Mouse (Mus musculus) lung, postnatal 4 days (tissue): Measurements from ENCODE around the gene Dpp6.
"Not testable (repeated sequence)": the region's sequence is repeated elsewhere in the genome, so short reads cannot be mapped to it uniquely, and the experiment has no call there.

Experiments used
- DNase-seq, 2 experiments: peaks; one replicate each; pipeline ENCODE4 v3.0.0; 2021

Dpp6 gene

DNA sequence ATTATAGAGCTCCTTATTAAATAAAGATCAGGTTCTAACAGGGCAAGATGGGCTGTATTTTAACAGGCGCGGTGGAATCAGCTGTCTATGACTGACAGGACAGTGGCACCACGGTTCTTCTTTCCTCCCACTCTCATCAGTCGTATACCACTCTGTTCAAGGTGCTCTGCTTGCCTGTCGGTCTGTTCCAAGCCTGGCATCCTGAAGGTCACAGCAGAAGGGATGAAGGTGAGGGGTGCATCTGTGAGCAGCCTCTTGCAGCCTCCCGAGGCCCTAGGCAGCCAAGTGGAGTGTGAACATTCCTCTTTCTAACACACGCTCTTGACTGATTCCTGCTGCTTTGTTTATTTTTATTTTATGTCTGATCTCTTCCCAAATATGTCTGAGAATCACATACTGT, 591.9 kb downstream of the Dpp6 start:
- DNase-seq = no peak

DNA sequence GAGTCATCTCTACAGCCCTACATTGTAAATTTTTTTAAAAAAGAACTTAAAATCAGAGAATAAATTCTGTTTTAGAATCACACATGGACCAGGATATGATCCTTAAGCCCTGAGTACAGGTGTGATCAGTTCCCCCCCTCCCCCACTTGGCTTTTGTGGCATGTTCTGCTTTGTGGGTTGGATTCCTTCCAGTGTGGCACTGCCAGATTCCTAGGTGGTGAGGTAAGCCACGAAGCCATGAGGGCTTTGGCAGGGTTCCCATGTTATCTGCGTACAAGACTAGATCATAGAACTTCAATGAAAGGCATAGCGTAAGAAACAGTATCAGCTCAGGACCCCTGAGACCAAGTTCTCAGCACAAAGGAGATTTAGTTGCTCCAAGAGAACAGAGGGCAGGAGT, 596.0 kb downstream of the Dpp6 start:
- peak; percentile 15 to 21 for DNase-seq

DNA sequence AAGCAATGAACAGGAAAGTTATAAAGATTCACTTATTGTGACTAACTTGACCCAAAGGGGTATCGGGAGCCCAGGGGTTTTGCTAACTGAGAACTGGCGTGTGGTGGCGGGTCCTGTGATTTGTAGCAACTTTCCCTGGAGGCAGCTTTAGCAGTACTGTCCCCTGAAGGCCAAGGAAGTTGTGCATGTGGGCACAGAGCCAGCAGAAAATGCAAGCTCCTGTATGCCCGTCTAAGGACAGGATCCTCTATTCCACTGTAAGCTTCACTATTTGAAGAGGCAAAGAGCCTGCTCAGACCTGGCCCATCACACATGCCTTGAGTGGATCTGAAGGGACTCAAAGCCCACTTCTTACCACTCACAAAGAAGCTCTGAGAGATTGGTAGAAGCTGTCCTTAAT, 598.5 kb downstream of the Dpp6 start:
- DNase-seq = no peak

DNA sequence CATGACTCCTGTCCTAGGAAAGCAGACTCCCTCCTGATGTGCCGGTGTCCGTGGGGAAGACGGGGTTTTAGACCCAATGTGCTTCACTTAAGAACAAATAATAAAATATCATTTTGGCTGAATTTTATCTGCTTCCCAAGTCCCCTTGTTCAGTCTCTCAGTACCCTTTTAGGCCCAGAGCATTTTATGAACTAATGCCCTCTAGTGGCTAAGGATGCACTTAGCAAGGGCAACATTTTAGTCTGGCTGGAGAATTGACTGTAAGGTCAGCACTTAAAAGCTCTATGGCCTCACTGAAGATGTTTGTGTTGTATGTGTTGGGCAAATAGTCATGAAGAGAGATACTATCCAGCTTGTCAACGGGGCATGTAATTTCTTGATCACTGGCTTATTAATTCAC, 599.6 kb downstream of the Dpp6 start:
- no peak for DNase-seq

- DNase-seq = no peak
Measured at GRCm38 (mm10) chr5:27417398-27417797, 600.4 kb downstream of the Dpp6 start.

- no peak for DNase-seq
Measured at GRCm38 (mm10) chr5:27418856-27419255, 601.9 kb downstream of the Dpp6 start.

DNA sequence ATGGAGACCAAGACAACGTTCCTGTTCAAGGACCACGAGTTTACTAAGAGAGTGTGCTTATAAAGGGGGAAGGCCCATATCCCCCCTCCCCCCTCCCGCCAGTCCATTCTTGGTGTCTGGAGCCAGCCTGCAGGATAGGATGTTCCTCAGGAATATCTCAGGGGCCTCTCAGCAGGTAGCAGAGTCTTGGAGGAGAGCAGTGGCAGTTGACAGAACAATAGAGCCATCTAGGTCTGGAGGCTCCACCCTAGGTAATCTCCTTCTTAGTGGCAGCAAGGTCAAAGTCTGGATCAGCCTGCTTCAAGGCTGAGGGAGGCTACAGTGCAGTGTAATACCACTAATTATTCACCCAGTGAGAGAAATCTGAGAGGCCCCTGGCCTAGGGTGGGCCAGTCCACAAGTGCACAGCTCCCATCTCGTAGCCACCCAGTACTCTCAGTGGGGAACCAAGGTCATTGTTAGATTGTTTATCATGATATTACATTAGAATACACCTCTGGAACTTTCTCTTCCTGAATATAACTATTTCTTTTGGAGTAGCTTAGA, 604.2 kb downstream of the Dpp6 start:
- DNase-seq = no peak

- no peak for DNase-seq
Measured at GRCm38 (mm10) chr5:27423766-27424165, 606.8 kb downstream of the Dpp6 start.

DNA sequence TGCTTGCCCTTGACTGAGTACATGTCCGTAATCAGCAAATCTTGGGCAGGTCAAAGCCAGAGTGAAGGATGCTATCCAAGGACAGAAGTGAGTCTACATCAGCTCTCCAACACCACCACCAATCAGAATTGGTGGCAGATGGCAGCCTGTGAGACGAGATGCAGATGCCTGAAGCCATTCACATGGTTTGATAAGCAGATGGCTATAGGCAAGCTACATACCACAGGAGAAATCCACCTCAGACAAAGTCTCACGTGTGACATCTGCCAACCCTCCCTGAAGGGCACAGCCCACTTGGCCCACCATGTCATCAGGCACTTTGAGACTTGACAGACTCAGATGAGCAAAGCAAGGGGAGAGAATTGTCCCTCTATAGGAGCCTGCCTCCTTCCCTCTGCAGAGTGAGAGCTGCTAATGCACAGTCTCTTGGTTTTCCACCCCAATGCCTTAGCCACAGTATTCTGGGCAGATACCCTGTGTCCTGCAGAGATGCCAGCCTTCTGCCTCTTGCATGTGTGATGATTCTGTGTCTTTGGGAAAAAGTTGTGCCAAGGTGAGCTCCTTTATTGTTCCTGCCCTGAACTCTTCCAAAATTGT, 607.6 kb downstream of the Dpp6 start:
- no peak for DNase-seq

GRCm38 (mm10) chr5:27426200-27426599, 609.2 kb downstream of the Dpp6 start:
- no peak for DNase-seq

DNA sequence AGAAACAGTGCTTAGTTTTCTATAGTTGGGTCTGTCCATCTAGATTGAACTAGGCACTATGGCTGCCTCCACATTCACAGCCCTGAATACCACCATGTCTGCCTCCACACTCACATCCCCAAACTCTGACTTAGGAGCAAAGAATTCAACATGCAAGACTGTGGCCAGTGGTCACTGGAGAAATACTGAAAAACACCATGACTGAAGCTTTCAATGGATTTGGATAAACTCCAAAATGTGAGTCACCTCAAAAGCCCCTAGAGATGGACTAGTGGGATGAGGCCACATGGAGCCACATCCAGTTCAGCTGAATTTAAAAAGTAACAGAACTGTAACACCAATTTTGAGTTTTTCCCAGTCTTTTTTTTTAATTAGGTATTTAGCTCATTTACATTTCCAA, 616.6 kb downstream of the Dpp6 start:
- no peak for DNase-seq

DNA sequence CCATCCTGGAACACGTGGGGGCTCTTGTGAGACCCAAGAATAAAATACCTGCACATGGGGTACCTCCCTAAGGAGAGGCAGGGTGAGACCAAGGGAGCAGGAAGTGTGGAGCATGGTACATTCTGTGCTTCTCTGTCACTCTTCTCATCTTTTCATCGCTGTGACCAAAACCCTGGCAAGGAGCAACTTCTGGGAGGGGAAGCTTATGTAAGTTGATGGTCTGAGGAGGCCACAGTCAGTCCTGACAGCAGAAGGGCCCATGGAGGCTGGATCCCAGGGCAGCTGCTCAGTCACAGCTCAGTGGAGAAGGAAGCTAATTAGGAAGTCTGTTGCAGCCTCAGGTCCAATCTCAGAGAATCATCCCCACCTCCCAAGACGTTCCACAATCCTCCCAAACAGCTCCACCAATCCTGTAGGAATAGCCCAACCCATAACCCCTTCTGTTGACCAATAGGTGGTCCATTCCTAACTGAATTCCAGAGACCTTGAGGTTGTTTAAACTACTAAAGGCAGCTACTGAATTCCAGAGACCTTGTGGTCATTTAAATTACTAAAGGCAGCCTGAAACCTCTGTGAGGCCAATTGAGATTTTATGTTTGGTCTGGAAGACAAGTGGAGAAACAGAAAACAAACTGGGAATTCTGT, 636.3 kb downstream of the Dpp6 start:
- no peak for DNase-seq

GRCm38 (mm10) chr5:27454386-27454785, 637.4 kb downstream of the Dpp6 start:
- no peak for DNase-seq

DNA sequence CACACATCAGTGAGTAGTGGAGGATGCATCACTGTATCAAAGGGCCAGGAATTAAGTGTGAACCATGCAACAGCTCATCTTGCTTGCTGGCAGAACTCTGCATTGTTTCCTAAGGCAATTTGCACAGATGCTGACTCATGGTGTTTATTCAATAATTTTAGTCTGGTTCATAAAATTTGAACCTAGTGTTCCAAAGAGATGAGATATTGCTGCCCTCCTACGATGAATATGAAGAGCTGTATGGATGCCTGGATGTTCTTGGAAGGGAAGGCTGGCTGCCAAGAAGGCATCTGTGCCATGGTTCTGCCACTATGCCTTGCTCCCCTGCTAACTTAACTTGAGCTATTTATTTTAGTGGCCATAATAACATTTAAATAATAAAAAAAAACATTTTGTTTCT, 640.0 kb downstream of the Dpp6 start:
- no peak for DNase-seq

GRCm38 (mm10) chr5:27457686-27458085, 640.7 kb downstream of the Dpp6 start:
- no peak for DNase-seq

DNA sequence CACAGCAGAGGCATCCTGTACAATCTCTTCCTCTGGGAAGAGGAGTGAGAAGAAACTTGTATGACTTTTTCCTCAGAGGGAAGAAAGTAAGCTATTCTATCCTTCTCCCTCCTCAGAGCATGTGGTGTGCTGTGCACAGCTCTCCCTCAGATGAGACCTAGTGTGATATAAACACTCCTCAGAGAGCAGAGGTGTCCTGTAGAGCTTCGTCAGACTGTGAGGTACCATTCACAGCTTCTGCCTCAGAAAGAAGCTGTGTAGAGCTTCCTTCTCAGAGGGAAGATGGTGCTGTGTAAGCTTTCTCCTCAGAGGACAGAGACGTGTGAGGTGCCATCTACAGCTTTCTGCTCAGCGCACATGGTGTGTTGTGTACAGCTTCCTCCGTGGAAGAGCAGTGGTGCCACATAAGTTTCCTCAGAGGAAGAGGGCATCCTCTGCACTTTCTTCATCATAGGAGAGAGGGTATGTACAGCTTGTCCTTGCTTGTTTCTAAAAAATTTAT, 658.0 kb downstream of the Dpp6 start:
- no peak for DNase-seq

GRCm38 (mm10) chr5:27481706-27482105, 664.7 kb downstream of the Dpp6 start:
- no peak for DNase-seq

- DNase-seq = no peak
Measured at GRCm38 (mm10) chr5:27486138-27486537, 669.1 kb downstream of the Dpp6 start.

DNA sequence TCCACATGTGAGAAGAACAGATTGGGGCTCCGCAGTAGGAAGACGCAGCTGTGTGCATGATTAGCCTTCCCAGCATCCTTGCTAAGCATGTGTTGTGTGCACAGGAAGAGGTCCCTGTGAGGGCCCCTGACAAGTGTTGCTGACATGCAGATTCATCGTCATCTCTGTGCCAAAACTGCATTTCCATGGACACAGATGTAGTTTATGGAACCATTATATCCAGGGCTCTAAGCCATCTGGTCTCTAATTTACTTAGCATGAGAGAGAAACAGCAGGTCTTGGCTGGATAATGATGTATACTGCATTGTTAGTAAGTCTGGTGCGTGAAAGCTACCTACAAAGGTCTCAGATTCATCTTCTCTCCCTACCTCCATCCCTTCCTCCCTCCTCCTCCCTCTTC, 673.9 kb downstream of the Dpp6 start:
- no peak for DNase-seq

GRCm38 (mm10) chr5:27501338-27501737, 684.3 kb downstream of the Dpp6 start, which contains the start of gene Speer4b:
TSS of gene Speer4b (minus strand) at chr5:27501438.
- DNase-seq = not testable (repeated sequence)

- no peak for DNase-seq
Measured at GRCm38 (mm10) chr5:27518716-27519115, 701.7 kb downstream of the Dpp6 start.

GRCm38 (mm10) chr5:27526906-27527305, 709.9 kb downstream of the Dpp6 start:
- no peak for DNase-seq

- DNase-seq = peak in 1 of 2 experiments; percentile 6
Measured at GRCm38 (mm10) chr5:27544816-27545270, 727.8 kb downstream of the Dpp6 start.

- no peak for DNase-seq
Measured at GRCm38 (mm10) chr5:27549291-27549690, 732.3 kb downstream of the Dpp6 start.
